Mouse (Mus musculus): ENCODE results near the gene Tmprss7. TPM values are rescaled to one million over a fixed set of nuclear protein-coding genes. Genes with fewer than 3 reads are reported as not detected.

Tmprss7 gene
- total and polyA plus RNA-seq, 3 experiments = not detected

- in situ Hi-C loops (cut with MboI; ENCODE audit: low pct_ligation_motif_present, low pct_unique_long_range_greater_than_20kb, low sequenced_read_pairs) = no loop called here
- Histone ChIP-seq H3K4me2 (ENCODE audit: insufficient read depth, low read depth, poor library complexity, severe bottlenecking) (no peak overlapping the region), H3K9me3 (replicated peaks; ENCODE audit: low read length) (no peaks in the 10 kb centered on the region), H3K27me3 (replicated peaks) (no peaks in the 10 kb centered on the region), H3K4me1 (ENCODE audit: control insufficient read depth in 1 of 2, insufficient read depth in 2 of 2) (peaks cover 3 to 6% of the 10 kb centered on the region in 2 experiments; a peak in 2 of 4 replicates), H3K79me2 (replicated peaks; ENCODE audit: control insufficient read depth, extremely low read depth, insufficient read depth, poor library complexity, severe bottlenecking) (no peaks in the 10 kb centered on the region), H3K4me3 (replicated peaks in 1 of 3; ENCODE audit: low read depth in 2 of 3, low read length in 2 of 3, poor library complexity in 1 of 3) (no peak overlapping the region), H3K36me3 (replicated peaks in 1 of 2; ENCODE audit: control insufficient read depth in 1 of 2, insufficient read depth in 1 of 2, low read length in 1 of 2) (no peaks in the 10 kb centered on the region), H3K9ac (ENCODE audit: insufficient read depth, low read depth) (no peak overlapping the region), H3K27ac (ENCODE audit: insufficient read depth, low read depth) (no peak overlapping the region)
- TF ChIP-seq POLR2A (IDR thresholded peaks at IDR 0.05; ENCODE audit: low read depth, low read length) = no peak
- no peak for TF ChIP-seq IRF4 (IDR thresholded peaks at IDR 0.05; ENCODE audit: low read depth, low read length)
- TF ChIP-seq ELF1 (IDR thresholded peaks at IDR 0.05; ENCODE audit: low read depth, low read length) = no peak
- TF ChIP-seq CHD1 (IDR thresholded peaks at IDR 0.05; ENCODE audit: low read depth, low read length) = no peak
- no peak for TF ChIP-seq TCF12 (IDR thresholded peaks at IDR 0.05; ENCODE audit: low read depth, low read length)
- TF ChIP-seq MEF2A (IDR thresholded peaks at IDR 0.05; ENCODE audit: borderline replicate concordance, low read depth, low read length) = no peak
- TF ChIP-seq SMC3 (IDR thresholded peaks at IDR 0.05; ENCODE audit: low read depth, low read length) = no peak
- no peak for TF ChIP-seq RCOR1 (conservative IDR thresholded peaks at IDR 0.05; ENCODE audit: low read depth, low read length)
- TF ChIP-seq BHLHE40 (IDR thresholded peaks at IDR 0.05; ENCODE audit: low read depth, low read length) = no peak
- TF ChIP-seq JUN (IDR thresholded peaks at IDR 0.05; ENCODE audit: insufficient read depth, low read depth, low read length) = no peak
- no peak for TF ChIP-seq MAFK (IDR thresholded peaks at IDR 0.05; ENCODE audit: insufficient replicate concordance, low read length)
- dilution Hi-C loops (cut with MboI; ENCODE audit: extremely low pct_ligation_motif_present, extremely low pct_unique_long_range_greater_than_20kb, low sequenced_read_pairs) = no loop called here
- no peak for DNase-seq (ENCODE audit: extremely low read depth)
Observed at GRCm38 (mm10) chr16:45653009-45653933, 40.2 kb downstream of the Tmprss7 start.

GRCm38 (mm10) chr16:45651497-45651896, 42.0 kb downstream of the Tmprss7 start:
- TF ChIP-seq POLR2A (IDR thresholded peaks at IDR 0.05; ENCODE audit: low read depth, low read length) = no peak
- Histone ChIP-seq H3K27ac (ENCODE audit: insufficient read depth, low read depth) (no peak overlapping the region), H3K4me1 (ENCODE audit: control insufficient read depth in 1 of 2, insufficient read depth in 2 of 2) (peaks cover 6 to 21% of the 10 kb centered on the region in 2 experiments; a peak in 3 of 4 replicates), H3K4me3 (replicated peaks in 1 of 3; ENCODE audit: low read depth in 2 of 3, low read length in 2 of 3, poor library complexity in 1 of 3) (no peak overlapping the region), H3K36me3 (replicated peaks in 1 of 2; ENCODE audit: control insufficient read depth in 1 of 2, insufficient read depth in 1 of 2, low read length in 1 of 2) (no peaks in the 10 kb centered on the region), H3K4me2 (ENCODE audit: insufficient read depth, low read depth, poor library complexity, severe bottlenecking) (no peak overlapping the region), H3K27me3 (replicated peaks) (no peaks in the 10 kb centered on the region), H3K9ac (ENCODE audit: insufficient read depth, low read depth) (no peak overlapping the region), H3K9me3 (replicated peaks; ENCODE audit: low read length) (no peaks in the 10 kb centered on the region), H3K79me2 (replicated peaks; ENCODE audit: control insufficient read depth, extremely low read depth, insufficient read depth, poor library complexity, severe bottlenecking) (no peaks in the 10 kb centered on the region)
- in situ Hi-C loops (cut with MboI; ENCODE audit: low pct_ligation_motif_present, low pct_unique_long_range_greater_than_20kb, low sequenced_read_pairs) = no loop called here
- dilution Hi-C loops (cut with MboI; ENCODE audit: extremely low pct_ligation_motif_present, extremely low pct_unique_long_range_greater_than_20kb, low sequenced_read_pairs) = no loop called here
- no peak for DNase-seq (ENCODE audit: extremely low read depth)

DNA sequence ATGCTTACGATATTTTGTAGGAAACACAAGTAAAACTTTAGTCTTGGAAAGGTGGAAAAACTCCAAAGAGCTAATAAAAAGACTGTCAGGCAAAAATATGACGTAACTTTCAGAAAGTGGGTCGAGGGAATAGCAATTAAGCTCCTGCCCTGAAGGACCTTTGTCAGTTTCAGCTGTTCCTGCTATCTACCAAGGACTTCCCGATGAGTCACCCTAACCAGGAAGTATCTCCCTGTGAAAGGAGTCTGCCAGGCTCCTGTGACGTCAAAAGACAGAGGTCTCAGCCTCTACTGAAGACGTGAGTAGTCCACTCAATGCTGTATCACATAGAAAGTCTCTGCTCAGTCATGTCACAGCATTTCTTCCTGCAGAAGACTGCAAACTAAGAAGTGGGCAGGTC, 49.1 kb downstream of the Tmprss7 start:
- dilution Hi-C loops (cut with MboI; ENCODE audit: extremely low pct_ligation_motif_present, extremely low pct_unique_long_range_greater_than_20kb, low sequenced_read_pairs) (no loop called here), in situ Hi-C loops (cut with MboI; ENCODE audit: low pct_ligation_motif_present, low pct_unique_long_range_greater_than_20kb, low sequenced_read_pairs) (loop anchor here (25.0 kb wide), 1 partner anchor 332 kb away; no protein-coding TSS in a partner anchor)
- Histone ChIP-seq H3K9ac (ENCODE audit: insufficient read depth, low read depth) (no peak overlapping the region), H3K4me1 (ENCODE audit: control insufficient read depth in 1 of 2, insufficient read depth in 2 of 2) (peaks cover 9 to 32% of the 10 kb centered on the region in 2 experiments; a peak in 3 of 4 replicates), H3K79me2 (replicated peaks; ENCODE audit: control insufficient read depth, extremely low read depth, insufficient read depth, poor library complexity, severe bottlenecking) (no peaks in the 10 kb centered on the region), H3K27ac (ENCODE audit: insufficient read depth, low read depth) (no peak overlapping the region), H3K4me2 (ENCODE audit: insufficient read depth, low read depth, poor library complexity, severe bottlenecking) (no peak overlapping the region), H3K36me3 (replicated peaks in 1 of 2; ENCODE audit: control insufficient read depth in 1 of 2, insufficient read depth in 1 of 2, low read length in 1 of 2) (no peaks in the 10 kb centered on the region), H3K4me3 (replicated peaks in 1 of 3; ENCODE audit: low read depth in 2 of 3, low read length in 2 of 3, poor library complexity in 1 of 3) (no peak overlapping the region), H3K9me3 (replicated peaks; ENCODE audit: low read length) (peaks cover 2% of the 10 kb centered on the region), H3K27me3 (replicated peaks) (no peaks in the 10 kb centered on the region)
- no peak for DNase-seq (ENCODE audit: extremely low read depth)
- TF ChIP-seq ELF1 (IDR thresholded peaks at IDR 0.05; ENCODE audit: low read depth, low read length) = peak; percentile 36; the same call in 1 of the 2 replicates
- TF ChIP-seq POLR2A (IDR thresholded peaks at IDR 0.05; ENCODE audit: low read depth, low read length) = no peak
- TF ChIP-seq JUND (conservative IDR thresholded peaks at IDR 0.05; ENCODE audit: low read depth, low read length) = 0 out of 2 replicates have a peak, but pooled peaks have one; percentile 7
- TF ChIP-seq MXI1 (IDR thresholded peaks at IDR 0.05; ENCODE audit: low read depth, low read length) = no peak

Data from CH12.LX (cell line).